Mouse (Mus musculus): ENCODE measurements around the gene Exoc6b. TPM values are rescaled to one million over a fixed set of nuclear protein-coding genes. Genes with fewer than 3 reads are reported as not detected.

The Exoc6b gene
- polyA plus RNA-seq, 1 experiment from 2014 or later = 63.9 TPM

- ATAC-seq (ENCODE audit: low read depth) = no peak
- Histone ChIP-seq H3K4me2 (ENCODE audit: low read depth, low read length) (no peak overlapping the region), H3K4me3 (ENCODE audit: low read depth, low read length) (no peak overlapping the region), H3K9ac (replicated peaks; ENCODE audit: low read depth, low read length) (no peak overlapping the region), H3K9me3 (ENCODE audit: control insufficient read depth, low read length) (no peaks in the 10 kb centered on the region), H3K36me3 (ENCODE audit: control insufficient read depth, insufficient read depth, low read length) (no peaks in the 10 kb centered on the region), H3K4me1 (ENCODE audit: control insufficient read depth, insufficient read depth, low read length) (no peaks in the 10 kb centered on the region), H3K27ac (ENCODE audit: low read depth, low read length) (no peak overlapping the region), H3K27me3 (ENCODE audit: control insufficient read depth, insufficient read depth, low read length) (no peaks in the 10 kb centered on the region)
- 9% methylated on average over 2 of the region's 2 CpGs for WGBS
Measured at GRCm38 (mm10) chr6:84912434-84912833, 156.9 kb downstream of the Exoc6b start.

DNA sequence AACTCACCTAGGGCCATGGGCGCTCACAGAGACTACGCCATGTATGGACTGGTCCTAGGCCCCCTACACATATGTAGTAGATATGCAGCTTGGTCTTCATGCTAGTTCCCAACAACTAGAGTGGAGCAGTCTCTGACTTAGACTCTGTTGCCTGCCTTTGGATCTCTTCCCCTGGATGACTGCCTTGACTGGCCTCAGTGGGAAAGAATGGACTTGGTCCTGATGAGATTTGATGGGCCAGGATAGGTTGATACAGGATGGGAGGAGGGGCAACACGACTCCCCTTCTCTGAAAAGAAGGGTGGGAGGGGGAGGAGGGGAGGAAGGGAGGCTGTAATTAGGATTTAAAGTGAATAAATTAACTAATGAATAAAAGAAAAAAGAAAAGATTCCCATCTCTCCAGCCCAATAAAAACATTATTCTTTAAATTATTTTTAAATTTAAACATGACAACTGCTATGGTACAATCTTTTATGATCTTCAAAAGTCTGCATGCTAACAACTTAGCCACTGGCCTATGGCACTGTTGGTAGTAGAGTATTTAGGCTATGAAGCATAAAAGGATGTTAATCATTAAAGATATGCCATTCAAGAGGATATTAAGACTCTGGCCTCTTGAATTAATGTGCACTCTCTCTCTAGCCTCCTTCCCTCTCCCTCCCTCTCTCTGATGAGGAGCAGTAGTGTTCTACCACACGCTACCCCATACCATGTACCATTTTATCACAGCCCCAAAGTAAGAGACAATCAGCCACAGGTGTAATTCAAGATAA lies 170.1 kb downstream of the Exoc6b start:
- no peaks in the 10 kb centered on the region for H3K4me1 ChIP-seq (ENCODE audit: control insufficient read depth, insufficient read depth, low read length)
- WGBS = 80% methylated on average over 4 of the region's 4 CpGs
- H3K9ac ChIP-seq (replicated peaks; ENCODE audit: low read depth, low read length) = no peak overlapping the region
- H3K4me3 ChIP-seq (ENCODE audit: low read depth, low read length) = no peak overlapping the region
- no peak overlapping the region for H3K27ac ChIP-seq (ENCODE audit: low read depth, low read length)
- ATAC-seq (ENCODE audit: low read depth) = no peak
- H3K4me2 ChIP-seq (ENCODE audit: low read depth, low read length) = no peak overlapping the region
- H3K27me3 ChIP-seq (ENCODE audit: control insufficient read depth, insufficient read depth, low read length) = no peaks in the 10 kb centered on the region
- no peaks in the 10 kb centered on the region for H3K9me3 ChIP-seq (ENCODE audit: control insufficient read depth, low read length)
- H3K36me3 ChIP-seq (ENCODE audit: control insufficient read depth, insufficient read depth, low read length) = no peaks in the 10 kb centered on the region

- no peak overlapping the region for H3K9ac ChIP-seq (replicated peaks; ENCODE audit: low read depth, low read length)
- H3K4me1 ChIP-seq (ENCODE audit: control insufficient read depth, insufficient read depth, low read length) = no peaks in the 10 kb centered on the region
- H3K9me3 ChIP-seq (ENCODE audit: control insufficient read depth, low read length) = no peaks in the 10 kb centered on the region
- no peak overlapping the region for H3K4me3 ChIP-seq (ENCODE audit: low read depth, low read length)
- H3K4me2 ChIP-seq (ENCODE audit: low read depth, low read length) = no peak overlapping the region
- no peak for ATAC-seq (ENCODE audit: low read depth)
- H3K27ac ChIP-seq (ENCODE audit: low read depth, low read length) = no peak overlapping the region
- no peaks in the 10 kb centered on the region for H3K36me3 ChIP-seq (ENCODE audit: control insufficient read depth, insufficient read depth, low read length)
- H3K27me3 ChIP-seq (ENCODE audit: control insufficient read depth, insufficient read depth, low read length) = no peaks in the 10 kb centered on the region
Measured at GRCm38 (mm10) chr6:84893773-84894095, 175.6 kb downstream of the Exoc6b start.

GRCm38 (mm10) chr6:84892926-84893772 lies 176.2 kb downstream of the Exoc6b start:
- no peak overlapping the region for H3K27ac ChIP-seq (ENCODE audit: low read depth, low read length)
- H3K4me1 ChIP-seq (ENCODE audit: control insufficient read depth, insufficient read depth, low read length) = no peaks in the 10 kb centered on the region
- no peak overlapping the region for H3K4me3 ChIP-seq (ENCODE audit: low read depth, low read length)
- no peak overlapping the region for H3K9ac ChIP-seq (replicated peaks; ENCODE audit: low read depth, low read length)
- 34% methylated on average over 5 of the region's 5 CpGs for WGBS
- no peaks in the 10 kb centered on the region for H3K36me3 ChIP-seq (ENCODE audit: control insufficient read depth, insufficient read depth, low read length)
- ATAC-seq (ENCODE audit: low read depth) = no peak
- no peaks in the 10 kb centered on the region for H3K9me3 ChIP-seq (ENCODE audit: control insufficient read depth, low read length)
- no peak overlapping the region for H3K4me2 ChIP-seq (ENCODE audit: low read depth, low read length)
- H3K27me3 ChIP-seq (ENCODE audit: control insufficient read depth, insufficient read depth, low read length) = no peaks in the 10 kb centered on the region

DNA sequence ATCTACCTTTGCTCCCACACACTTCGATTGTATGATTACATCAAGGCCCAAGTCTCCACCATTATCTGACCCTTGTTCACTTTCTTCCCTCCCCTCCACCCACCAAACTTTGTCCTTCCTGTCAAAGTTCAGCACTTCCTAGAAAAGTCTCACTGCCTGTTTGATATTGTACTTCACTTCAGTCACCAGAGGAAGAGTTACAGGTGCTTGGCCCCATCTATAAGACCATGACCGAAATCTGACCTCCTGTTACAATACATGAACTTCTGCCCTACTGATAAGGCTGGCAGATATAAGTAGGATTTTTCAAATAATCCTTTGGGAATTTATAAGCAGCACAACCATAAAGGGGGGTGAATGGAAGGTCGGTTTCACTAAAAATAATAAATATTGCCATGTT lies 182.8 kb downstream of the Exoc6b start:
- no peak overlapping the region for H3K27ac ChIP-seq (ENCODE audit: low read depth, low read length)
- WGBS = 86% methylated on average over 3 of the region's 3 CpGs
- H3K9ac ChIP-seq (replicated peaks; ENCODE audit: low read depth, low read length) = no peak overlapping the region
- H3K4me3 ChIP-seq (ENCODE audit: low read depth, low read length) = no peak overlapping the region
- no peaks in the 10 kb centered on the region for H3K27me3 ChIP-seq (ENCODE audit: control insufficient read depth, insufficient read depth, low read length)
- no peak overlapping the region for H3K4me2 ChIP-seq (ENCODE audit: low read depth, low read length)
- no peak for ATAC-seq (ENCODE audit: low read depth)
- no peaks in the 10 kb centered on the region for H3K36me3 ChIP-seq (ENCODE audit: control insufficient read depth, insufficient read depth, low read length)
- H3K9me3 ChIP-seq (ENCODE audit: control insufficient read depth, low read length) = no peaks in the 10 kb centered on the region
- H3K4me1 ChIP-seq (ENCODE audit: control insufficient read depth, insufficient read depth, low read length) = no peaks in the 10 kb centered on the region

- Histone ChIP-seq H3K9ac (replicated peaks; ENCODE audit: low read depth, low read length) (no peak overlapping the region), H3K27me3 (ENCODE audit: control insufficient read depth, insufficient read depth, low read length) (no peaks in the 10 kb centered on the region), H3K4me2 (ENCODE audit: low read depth, low read length) (no peak overlapping the region), H3K27ac (ENCODE audit: low read depth, low read length) (no peak overlapping the region), H3K4me3 (ENCODE audit: low read depth, low read length) (no peak overlapping the region), H3K9me3 (ENCODE audit: control insufficient read depth, low read length) (no peaks in the 10 kb centered on the region), H3K4me1 (ENCODE audit: control insufficient read depth, insufficient read depth, low read length) (no peaks in the 10 kb centered on the region), H3K36me3 (ENCODE audit: control insufficient read depth, insufficient read depth, low read length) (no peaks in the 10 kb centered on the region)
- WGBS = 80% methylated on average over 1 of the region's 1 CpGs
- no peak for ATAC-seq (ENCODE audit: low read depth)
Measured at GRCm38 (mm10) chr6:84885080-84885479, 184.2 kb downstream of the Exoc6b start.

- 76% methylated on average over 4 of the region's 4 CpGs for WGBS
- Histone ChIP-seq H3K4me2 (ENCODE audit: low read depth, low read length) (no peak overlapping the region), H3K4me3 (ENCODE audit: low read depth, low read length) (no peak overlapping the region), H3K27me3 (ENCODE audit: control insufficient read depth, insufficient read depth, low read length) (no peaks in the 10 kb centered on the region), H3K4me1 (ENCODE audit: control insufficient read depth, insufficient read depth, low read length) (no peaks in the 10 kb centered on the region), H3K36me3 (ENCODE audit: control insufficient read depth, insufficient read depth, low read length) (no peaks in the 10 kb centered on the region), H3K9me3 (ENCODE audit: control insufficient read depth, low read length) (no peaks in the 10 kb centered on the region), H3K9ac (replicated peaks; ENCODE audit: low read depth, low read length) (no peak overlapping the region), H3K27ac (ENCODE audit: low read depth, low read length) (no peak overlapping the region)
- no peak for ATAC-seq (ENCODE audit: low read depth)
Measured at GRCm38 (mm10) chr6:84883720-84884119, 185.6 kb downstream of the Exoc6b start.

DNA sequence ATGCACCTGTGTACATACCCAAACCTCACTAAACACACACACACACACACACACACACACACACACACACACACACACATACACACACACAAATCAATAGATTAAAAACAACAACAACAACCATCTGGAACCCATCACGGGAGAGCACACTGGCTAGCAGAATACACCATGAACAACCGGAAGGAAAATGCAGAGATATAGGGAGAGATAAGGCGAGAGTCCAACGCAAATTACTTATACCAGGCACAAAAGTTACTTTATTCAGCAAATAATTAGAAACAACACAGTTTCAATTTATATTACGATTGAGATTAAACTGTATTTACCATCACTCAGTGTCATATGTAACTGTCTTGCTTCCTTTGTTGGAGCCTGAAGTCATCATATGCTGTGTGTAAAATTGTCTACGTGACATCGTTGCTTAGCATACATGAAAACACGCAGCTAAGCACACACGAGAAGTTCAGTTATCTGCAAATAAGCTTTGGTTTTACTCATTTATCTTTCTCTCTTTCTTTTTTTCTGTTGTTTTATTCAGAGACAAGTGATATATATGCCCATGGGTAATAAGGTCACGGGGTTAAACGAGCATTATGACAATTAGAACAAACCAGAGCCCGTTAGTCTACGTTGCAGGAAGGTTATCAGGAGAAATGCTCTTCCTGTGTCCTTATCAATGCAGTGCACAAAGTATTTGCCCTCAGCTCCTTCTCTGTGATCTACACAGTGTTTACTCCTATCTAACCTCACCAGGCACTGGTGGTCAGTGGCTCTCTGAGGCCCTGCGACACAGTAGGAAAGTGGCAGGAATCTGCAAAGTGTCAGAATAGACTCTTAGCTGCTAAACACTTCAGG lies 186.4 kb downstream of the Exoc6b start:
- Histone ChIP-seq H3K4me2 (ENCODE audit: low read depth, low read length) (no peak overlapping the region), H3K4me1 (ENCODE audit: control insufficient read depth, insufficient read depth, low read length) (no peaks in the 10 kb centered on the region), H3K9me3 (ENCODE audit: control insufficient read depth, low read length) (no peaks in the 10 kb centered on the region), H3K9ac (replicated peaks; ENCODE audit: low read depth, low read length) (no peak overlapping the region), H3K36me3 (ENCODE audit: control insufficient read depth, insufficient read depth, low read length) (no peaks in the 10 kb centered on the region), H3K27me3 (ENCODE audit: control insufficient read depth, insufficient read depth, low read length) (no peaks in the 10 kb centered on the region), H3K4me3 (ENCODE audit: low read depth, low read length) (no peak overlapping the region), H3K27ac (ENCODE audit: low read depth, low read length) (no peak overlapping the region)
- ATAC-seq (ENCODE audit: low read depth) = no peak
- WGBS = 73% methylated on average over 14 of the region's 14 CpGs

DNA sequence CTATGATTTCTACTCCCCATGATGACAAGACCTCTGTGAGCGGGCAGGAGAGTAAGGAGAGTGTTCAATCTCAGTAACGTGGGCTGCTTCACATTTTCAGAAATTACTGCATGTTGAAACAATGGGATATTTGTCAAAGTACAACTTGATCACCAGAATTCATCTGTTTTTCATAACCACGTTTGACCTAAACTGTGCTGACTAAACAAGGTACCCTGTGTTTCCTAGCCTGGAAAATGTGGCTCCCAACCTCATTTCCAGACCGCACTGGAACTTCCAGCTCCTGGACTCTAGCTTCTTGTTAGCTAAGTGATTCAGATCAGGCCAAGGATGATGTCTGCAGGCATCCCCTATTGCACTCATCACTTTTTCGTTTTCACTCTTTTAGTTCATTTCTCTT lies 193.4 kb downstream of the Exoc6b start:
- no peak overlapping the region for H3K4me3 ChIP-seq (ENCODE audit: low read depth, low read length)
- no peak overlapping the region for H3K4me2 ChIP-seq (ENCODE audit: low read depth, low read length)
- no peaks in the 10 kb centered on the region for H3K27me3 ChIP-seq (ENCODE audit: control insufficient read depth, insufficient read depth, low read length)
- H3K9ac ChIP-seq (replicated peaks; ENCODE audit: low read depth, low read length) = no peak overlapping the region
- H3K4me1 ChIP-seq (ENCODE audit: control insufficient read depth, insufficient read depth, low read length) = no peaks in the 10 kb centered on the region
- no peak overlapping the region for H3K27ac ChIP-seq (ENCODE audit: low read depth, low read length)
- ATAC-seq (ENCODE audit: low read depth) = no peak
- no peaks in the 10 kb centered on the region for H3K9me3 ChIP-seq (ENCODE audit: control insufficient read depth, low read length)
- 81% methylated on average over 5 of the region's 5 CpGs for WGBS
- H3K36me3 ChIP-seq (ENCODE audit: control insufficient read depth, insufficient read depth, low read length) = no peaks in the 10 kb centered on the region

Data from neural tube, embryonic 14.5 days (tissue).